Mouse (Mus musculus): ENCODE measurements around the gene Sh3bgrl3. TPM values are rescaled to one million over a fixed set of nuclear protein-coding genes. Genes with fewer than 3 reads are reported as not detected.
A peak's percentile ranks its signal among the peaks of the same experiment; 100 is the strongest.

The Sh3bgrl3 gene
- polyA plus RNA-seq, 1 experiment: 262 TPM

DNA sequence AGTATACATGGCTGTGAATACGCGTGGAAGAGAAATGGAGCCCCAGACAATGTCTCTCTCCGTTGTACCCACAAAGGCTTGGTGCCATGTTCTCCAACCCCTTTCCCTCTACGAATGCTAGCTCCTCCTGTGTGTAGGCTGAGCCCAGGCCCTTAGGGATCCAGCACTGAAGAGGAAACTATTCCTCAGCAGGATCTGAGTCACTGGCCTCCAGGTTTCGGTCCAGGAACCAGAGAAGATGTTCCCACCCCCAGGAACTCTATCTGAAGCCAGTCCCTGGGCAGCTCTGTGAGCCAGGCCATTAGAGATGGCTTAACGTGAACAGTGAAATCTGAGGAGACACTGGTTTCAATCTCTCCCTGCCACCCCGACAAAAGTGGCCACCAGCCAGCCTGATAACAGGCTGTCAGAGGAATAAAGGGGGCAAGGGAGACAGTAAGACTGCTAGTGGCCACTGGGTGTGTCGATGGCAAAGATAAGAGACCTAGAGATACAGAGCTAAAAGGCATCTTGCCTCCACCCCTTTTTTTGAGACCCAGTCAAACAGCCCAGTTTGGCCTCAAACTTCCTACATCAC, 4.0 kb upstream of the Sh3bgrl3 start:
- peak overlapping the region; percentile 50 for H3K4me2 ChIP-seq (ENCODE audit: low read depth)
- no peak for TF ChIP-seq CEBPB (IDR thresholded peaks at IDR 0.05; ENCODE audit: insufficient read depth, poor library complexity, severe bottlenecking)
- TF ChIP-seq TCF12 (IDR thresholded peaks at IDR 0.05; ENCODE audit: insufficient read depth, poor library complexity, severe bottlenecking): no peak
- no peak for TF ChIP-seq MAX (IDR thresholded peaks at IDR 0.05; ENCODE audit: low read depth)
- no peak for TF ChIP-seq POLR2AphosphoS2 (IDR thresholded peaks at IDR 0.05; ENCODE audit: insufficient read length, low read depth)

DNA sequence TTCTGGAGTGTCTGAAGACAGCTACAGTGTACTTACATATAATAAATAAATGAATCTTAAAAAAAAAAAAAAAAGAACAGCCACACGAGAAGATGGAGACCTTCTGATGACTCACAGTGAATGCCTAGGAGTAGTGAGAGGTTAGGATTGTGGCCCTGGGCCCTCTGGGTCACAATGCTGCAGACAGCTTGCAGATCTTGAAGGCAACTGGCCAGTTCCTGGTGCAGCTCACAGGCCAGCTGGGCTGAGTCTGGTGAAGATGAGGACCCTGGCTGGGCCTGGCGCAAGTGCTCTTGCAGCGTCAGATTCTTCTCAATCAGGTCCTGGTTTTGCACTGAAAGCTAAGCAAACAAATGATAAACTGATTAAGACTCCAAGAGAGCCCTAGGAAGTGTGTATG, 3.5 kb upstream of the Sh3bgrl3 start:
- TF ChIP-seq MYOG (IDR thresholded peaks at IDR 0.05; ENCODE audit: control insufficient read depth in 1 of 3, insufficient read depth in 1 of 3, insufficient read length in 2 of 3, low read depth in 2 of 3) (no peak), REST (IDR thresholded peaks at IDR 0.05; ENCODE audit: insufficient read depth, insufficient read length) (no peak), TCF12 (IDR thresholded peaks at IDR 0.05; ENCODE audit: insufficient read depth, poor library complexity, severe bottlenecking) (no peak), USF1 (IDR thresholded peaks at IDR 0.05; ENCODE audit: low read depth) (no peak), CEBPB (IDR thresholded peaks at IDR 0.05; ENCODE audit: insufficient read depth, poor library complexity, severe bottlenecking) (no peak)
- H3K27me3 ChIP-seq (ENCODE audit: control insufficient read depth, insufficient read depth, insufficient read length): no peaks in the 10 kb centered on the region

More for the DNA sequence above, 4.0 kb upstream of the Sh3bgrl3 start:
- Histone ChIP-seq H3ac (ENCODE audit: control insufficient read depth, insufficient read length) (no peak overlapping the region), H3K4me3 (no peak overlapping the region), H3K36me3 (ENCODE audit: control insufficient read depth, insufficient read depth) (peaks cover 5% of the 10 kb centered on the region), H3K79me2 (ENCODE audit: control insufficient read depth, insufficient read depth) (peaks cover 6% of the 10 kb centered on the region), H3K27me3 (ENCODE audit: control insufficient read depth, insufficient read depth, insufficient read length) (no peaks in the 10 kb centered on the region)

DNA sequence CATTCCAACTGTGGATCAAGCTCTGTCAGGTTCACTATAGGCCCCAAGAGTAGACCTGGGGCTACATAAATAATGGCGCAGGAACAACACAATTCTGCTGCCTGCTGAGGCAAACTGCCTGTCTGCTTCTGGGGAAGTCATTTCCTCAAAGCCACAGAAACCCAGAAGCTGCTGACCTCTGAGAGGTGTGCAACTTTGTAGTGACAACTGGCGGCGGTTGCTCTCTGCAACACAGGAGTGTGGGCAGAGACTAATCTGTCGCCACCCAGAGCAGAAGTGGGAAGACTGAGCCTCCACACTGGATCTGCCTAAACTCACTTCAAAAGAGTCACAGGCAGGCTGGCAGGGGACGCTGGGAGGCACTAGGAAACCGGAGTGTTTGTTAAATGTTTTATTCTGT, 893 bp upstream of the Sh3bgrl3 start:
- TF ChIP-seq POLR2AphosphoS2 (IDR thresholded peaks at IDR 0.05; ENCODE audit: insufficient read length, low read depth) (no peak), E2F4 (IDR thresholded peaks at IDR 0.05; ENCODE audit: insufficient read depth) (no peak), TCF12 (IDR thresholded peaks at IDR 0.05; ENCODE audit: insufficient read depth, poor library complexity, severe bottlenecking) (no peak), POLR2A (IDR thresholded peaks at IDR 0.05; ENCODE audit: insufficient read length, low read depth) (no peak)
- Histone ChIP-seq H3K4me2 (ENCODE audit: low read depth) (peak overlapping the region; percentile 90), H3K79me2 (ENCODE audit: control insufficient read depth, insufficient read depth) (peaks cover 9% of the 10 kb centered on the region), H3K27me3 (ENCODE audit: control insufficient read depth, insufficient read depth, insufficient read length) (no peaks in the 10 kb centered on the region), H3K4me3 (peak overlapping the region; percentile 44), H3ac (ENCODE audit: control insufficient read depth, insufficient read length) (no peak overlapping the region), H3K36me3 (ENCODE audit: control insufficient read depth, insufficient read depth) (no peaks in the 10 kb centered on the region)

More for the DNA sequence above, 3.5 kb upstream of the Sh3bgrl3 start:
- H3K36me3 ChIP-seq (ENCODE audit: control insufficient read depth, insufficient read depth): peaks cover 3% of the 10 kb centered on the region
- no peak overlapping the region for H3K4me3 ChIP-seq
- H3ac ChIP-seq (ENCODE audit: control insufficient read depth, insufficient read length): no peak overlapping the region
- H3K79me2 ChIP-seq (ENCODE audit: control insufficient read depth, insufficient read depth): peaks cover 9% of the 10 kb centered on the region
- H3K4me2 ChIP-seq (ENCODE audit: low read depth): peak overlapping the region; percentile 50

DNA sequence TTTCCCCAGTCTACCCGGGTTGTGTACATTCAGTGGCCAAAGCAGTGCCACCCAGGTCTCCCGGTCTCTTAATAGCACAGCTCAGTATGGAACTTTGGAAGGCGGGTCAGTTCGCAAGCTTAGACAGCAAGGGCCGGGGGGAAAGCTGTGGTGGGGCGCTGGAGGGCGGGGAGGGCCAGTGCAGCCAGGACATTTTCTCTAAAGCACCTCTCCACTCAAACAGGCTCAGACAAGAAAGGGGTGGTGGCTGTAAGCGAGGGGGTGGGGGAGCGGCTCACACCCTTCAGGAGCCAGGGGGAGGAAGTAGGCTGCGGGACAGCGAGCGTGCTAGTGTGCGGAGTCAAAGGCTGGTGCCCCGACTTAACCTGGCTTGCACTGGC, 384 bp upstream of the Sh3bgrl3 start:
- peak overlapping the region; percentile 90 for H3K4me2 ChIP-seq (ENCODE audit: low read depth)
- TF ChIP-seq TCF12 (IDR thresholded peaks at IDR 0.05; ENCODE audit: insufficient read depth, poor library complexity, severe bottlenecking): no peak
- TF ChIP-seq SRF (IDR thresholded peaks at IDR 0.05; ENCODE audit: control insufficient read depth, insufficient read length, low read depth): no peak
- no peak for TF ChIP-seq USF1 (IDR thresholded peaks at IDR 0.05; ENCODE audit: low read depth)
- no peak for TF ChIP-seq POLR2AphosphoS2 (IDR thresholded peaks at IDR 0.05; ENCODE audit: insufficient read length, low read depth)
- no peak for TF ChIP-seq CEBPB (IDR thresholded peaks at IDR 0.05; ENCODE audit: insufficient read depth, poor library complexity, severe bottlenecking)
- no peak for TF ChIP-seq TCF3 (IDR thresholded peaks at IDR 0.05; ENCODE audit: insufficient read length, low read depth)
- TF ChIP-seq MAX (IDR thresholded peaks at IDR 0.05; ENCODE audit: low read depth): no peak
- no peak for TF ChIP-seq POLR2A (IDR thresholded peaks at IDR 0.05; ENCODE audit: insufficient read length, low read depth)
- TF ChIP-seq E2F4 (IDR thresholded peaks at IDR 0.05; ENCODE audit: insufficient read depth): no peak
- TF ChIP-seq MYOG (IDR thresholded peaks at IDR 0.05; ENCODE audit: control insufficient read depth in 1 of 3, insufficient read depth in 1 of 3, insufficient read length in 2 of 3, low read depth in 2 of 3): no peak
- no peak for TF ChIP-seq MYOD1 (IDR thresholded peaks at IDR 0.05; ENCODE audit: control insufficient read depth in 1 of 3, insufficient read length in 2 of 3, low read depth in 2 of 3)
- TF ChIP-seq REST (IDR thresholded peaks at IDR 0.05; ENCODE audit: insufficient read depth, insufficient read length): no peak
- H3K4me3 ChIP-seq: peak overlapping the region; percentile 44
- peak overlapping the region; percentile 54 for H3ac ChIP-seq (ENCODE audit: control insufficient read depth, insufficient read length)
- H3K36me3 ChIP-seq (ENCODE audit: control insufficient read depth, insufficient read depth): no peaks in the 10 kb centered on the region
- H3K79me2 ChIP-seq (ENCODE audit: control insufficient read depth, insufficient read depth): peaks cover 9% of the 10 kb centered on the region
- no peaks in the 10 kb centered on the region for H3K27me3 ChIP-seq (ENCODE audit: control insufficient read depth, insufficient read depth, insufficient read length)

DNA sequence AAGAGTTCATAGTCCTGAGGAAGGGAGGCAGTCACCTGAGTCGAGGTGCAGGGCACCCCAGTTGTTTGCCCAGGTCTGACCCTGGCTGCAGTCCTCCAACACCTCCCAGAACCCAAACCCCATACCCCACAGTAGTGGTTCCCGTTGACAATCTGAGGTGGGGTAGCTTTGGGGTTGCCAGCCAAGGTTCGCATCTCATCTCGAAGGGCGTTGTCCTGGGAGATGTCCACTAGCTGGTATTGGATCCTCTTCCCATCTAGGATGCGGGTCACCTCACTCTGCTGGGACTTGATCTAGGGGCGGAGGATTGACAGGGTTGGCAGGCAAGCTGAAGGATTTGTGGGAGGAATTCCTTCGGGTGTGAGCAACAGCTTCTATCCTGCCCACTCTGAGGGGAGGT, 796 bp downstream of the Sh3bgrl3 start:
- no peak for TF ChIP-seq CEBPB (IDR thresholded peaks at IDR 0.05; ENCODE audit: insufficient read depth, poor library complexity, severe bottlenecking)
- TF ChIP-seq TCF3 (IDR thresholded peaks at IDR 0.05; ENCODE audit: insufficient read length, low read depth): no peak
- TF ChIP-seq MYOD1 (IDR thresholded peaks at IDR 0.05; ENCODE audit: control insufficient read depth in 1 of 3, insufficient read length in 2 of 3, low read depth in 2 of 3): no peak
- TF ChIP-seq REST (IDR thresholded peaks at IDR 0.05; ENCODE audit: insufficient read depth, insufficient read length): no peak
- no peak for TF ChIP-seq POLR2A (IDR thresholded peaks at IDR 0.05; ENCODE audit: insufficient read length, low read depth)
- no peak for TF ChIP-seq POLR2AphosphoS2 (IDR thresholded peaks at IDR 0.05; ENCODE audit: insufficient read length, low read depth)
- no peak for TF ChIP-seq TCF12 (IDR thresholded peaks at IDR 0.05; ENCODE audit: insufficient read depth, poor library complexity, severe bottlenecking)
- TF ChIP-seq SRF (IDR thresholded peaks at IDR 0.05; ENCODE audit: control insufficient read depth, insufficient read length, low read depth): no peak
- no peak for TF ChIP-seq MAX (IDR thresholded peaks at IDR 0.05; ENCODE audit: low read depth)
- TF ChIP-seq USF1 (IDR thresholded peaks at IDR 0.05; ENCODE audit: low read depth): no peak
- TF ChIP-seq MYOG (IDR thresholded peaks at IDR 0.05; ENCODE audit: control insufficient read depth in 1 of 3, insufficient read depth in 1 of 3, insufficient read length in 2 of 3, low read depth in 2 of 3): no peak
- no peak for TF ChIP-seq E2F4 (IDR thresholded peaks at IDR 0.05; ENCODE audit: insufficient read depth)
- H3K4me2 ChIP-seq (ENCODE audit: low read depth): peak overlapping the region; percentile 90
- peaks cover 9% of the 10 kb centered on the region for H3K79me2 ChIP-seq (ENCODE audit: control insufficient read depth, insufficient read depth)
- H3ac ChIP-seq (ENCODE audit: control insufficient read depth, insufficient read length): peak overlapping the region; percentile 54
- peak overlapping the region; percentile 44 for H3K4me3 ChIP-seq
- H3K27me3 ChIP-seq (ENCODE audit: control insufficient read depth, insufficient read depth, insufficient read length): no peaks in the 10 kb centered on the region
- no peaks in the 10 kb centered on the region for H3K36me3 ChIP-seq (ENCODE audit: control insufficient read depth, insufficient read depth)

All from myocyte (in vitro differentiated cells).